Mouse (Mus musculus) midbrain, embryonic 14.5 days (tissue): ENCODE results near the gene Art5. TPM values are rescaled to one million over a fixed set of nuclear protein-coding genes. Genes with fewer than 3 reads are reported as not detected.

Experiments
- ATAC-seq: fragments of 200-750 bp; cut with Nextera tagmentation; 2 replicates; pipeline ENCODE4 v1.8.0; 2017; ENCODE audit warnings: moderate number of reproducible peaks, moderate library complexity; ENCODE audit not compliant: low FRiP score, low TSS enrichment
- DNase-seq: peaks from one replicate; pipeline ENCODE4 v3.0.0-alpha.2; 2015
- H3K27ac ChIP-seq: fragments of 300-500 bp; sonication (generic); replicated peaks from 2 replicates; pipeline ENCODE4 v1.5.1; 2014; ENCODE audit warnings: mild to moderate bottlenecking, low read depth, low read length, moderate library complexity
- H3K27me3 ChIP-seq: fragments of 300-500 bp; sonication (generic); 2 replicates; pipeline ENCODE4 v1.6.1; 2014; ENCODE audit warnings: low read length, control low read depth, mixed read lengths; ENCODE audit not compliant: control insufficient read depth, insufficient read depth
- H3K36me3 ChIP-seq: fragments of 300-500 bp; sonication (generic); 2 replicates; pipeline ENCODE4 v1.6.1; 2014; ENCODE audit warnings: low read length, control low read depth; ENCODE audit not compliant: control insufficient read depth, insufficient read depth
- H3K4me1 ChIP-seq: fragments of 300-500 bp; sonication (generic); 2 replicates; pipeline ENCODE4 v1.6.1; 2014; ENCODE audit warnings: mild to moderate bottlenecking, antibody characterized with exemption, low read length, control low read depth; ENCODE audit not compliant: control insufficient read depth, insufficient read depth
- H3K4me2 ChIP-seq: fragments of 300-500 bp; sonication (generic); 2 replicates; pipeline ENCODE4 v1.6.1; 2014; ENCODE audit warnings: mild to moderate bottlenecking, low read length, moderate library complexity
- H3K4me3 ChIP-seq: fragments of 300-500 bp; sonication (generic); replicated peaks from 2 replicates; pipeline ENCODE4 v1.5.1; 2014; ENCODE audit warnings: low read depth, low read length
- H3K9ac ChIP-seq: fragments of 300-500 bp; sonication (generic); replicated peaks from 2 replicates; pipeline ENCODE4 v1.6.1; 2014; ENCODE audit warnings: mild to moderate bottlenecking, low read length, moderate library complexity
- H3K9me3 ChIP-seq: fragments of 300-500 bp; sonication (generic); 2 replicates; pipeline ENCODE4 v1.6.1; 2016; ENCODE audit warnings: low read length, control low read depth, mixed read lengths; ENCODE audit not compliant: control insufficient read depth
- WGBS: fragments of 180-500 bp; shearing (Covaris S2); extraction: QIAGEN DNeasy Blood & Tissue Kit; methylation state at CpG from one replicate; pipeline ENCODE4 v1.1.7; 2014; 5-methylcytosine and 5-hydroxymethylcytosine counted together
- polyA plus RNA-seq: library from polyadenylated mRNA; unstranded; fragments of >200 nt; fragmentation: Nextera tagmentation; extraction: Ambion mirVana; gene quantifications from 2 replicates; pipeline ENCODE4 v1.2.1, GENCODE M21; 2014

Gene Art5
- polyA plus RNA-seq, 1 experiment from 2014 or later, result 0.24 TPM

- H3K36me3 ChIP-seq, result no peaks in the 10 kb centered on the region
- peak; percentile 72 for ATAC-seq
Measured at GRCm38 (mm10) chr7:102099760-102100661, 9.3 kb downstream of the Art5 start.

GRCm38 (mm10) chr7:102087336-102087735 lies 22.0 kb downstream of the Art5 start:
- Histone ChIP-seq H3K9me3 (no peaks in the 10 kb centered on the region), H3K36me3 (peaks cover 32% of the 10 kb centered on the region), H3K27me3 (no peaks in the 10 kb centered on the region), H3K4me2 (no peak overlapping the region), H3K9ac (no peak overlapping the region), H3K27ac (no peak overlapping the region), H3K4me3 (no peak overlapping the region), H3K4me1 (no peaks in the 10 kb centered on the region)
- no peak for DNase-seq
- WGBS, result 93% methylated on average over 4 of the region's 4 CpGs
- ATAC-seq, result no peak

More at GRCm38 (mm10) chr7:102099760-102100661, 9.3 kb downstream of the Art5 start:
- peak; percentile 55 for DNase-seq
- Histone ChIP-seq H3K27ac (no peak overlapping the region), H3K9me3 (no peaks in the 10 kb centered on the region), H3K4me2 (peak overlapping the region; percentile 46), H3K27me3 (no peaks in the 10 kb centered on the region), H3K9ac (no peak overlapping the region), H3K4me3 (0 out of 2 replicates have a peak overlapping the region, but pooled peaks have one; percentile 8), H3K4me1 (peaks cover 9% of the 10 kb centered on the region)
- WGBS, result 5% methylated on average over 30 of the region's 30 CpGs

DNA sequence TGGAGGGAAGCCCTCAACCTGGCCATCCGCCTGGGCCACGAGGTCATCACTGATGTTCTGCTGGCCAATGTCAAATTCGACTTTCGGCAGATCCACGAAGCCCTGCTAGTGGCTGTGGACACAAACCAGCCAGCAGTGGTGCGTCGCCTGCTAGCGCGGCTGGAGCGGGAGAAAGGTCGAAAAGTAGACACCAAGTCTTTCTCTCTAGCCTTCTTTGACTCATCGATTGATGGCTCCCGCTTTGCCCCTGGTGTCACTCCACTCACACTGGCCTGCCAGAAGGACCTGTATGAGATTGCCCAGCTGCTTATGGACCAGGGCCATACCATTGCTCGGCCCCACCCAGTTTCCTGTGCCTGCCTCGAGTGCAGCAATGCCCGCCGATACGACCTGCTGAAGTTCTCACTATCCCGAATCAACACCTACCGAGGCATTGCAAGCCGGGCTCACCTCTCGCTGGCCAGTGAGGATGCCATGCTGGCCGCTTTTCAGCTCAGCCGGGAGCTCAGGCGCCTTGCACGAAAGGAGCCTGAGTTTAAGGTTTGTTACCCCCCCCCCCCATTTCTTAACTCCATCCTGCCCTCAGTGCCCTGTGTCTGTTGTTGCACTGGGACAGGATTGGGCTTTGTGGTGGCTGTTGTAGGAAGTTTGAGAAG lies 25.1 kb downstream of the Art5 start:
- 95% methylated on average over 26 of the region's 26 CpGs for WGBS
- H3K4me1 ChIP-seq, result no peaks in the 10 kb centered on the region
- H3K9me3 ChIP-seq, result no peaks in the 10 kb centered on the region
- H3K4me3 ChIP-seq, result no peak overlapping the region
- DNase-seq, result no peak
- no peak for ATAC-seq
- no peak overlapping the region for H3K4me2 ChIP-seq
- no peak overlapping the region for H3K9ac ChIP-seq
- no peak overlapping the region for H3K27ac ChIP-seq
- H3K36me3 ChIP-seq, result peaks cover 60% of the 10 kb centered on the region
- no peaks in the 10 kb centered on the region for H3K27me3 ChIP-seq

DNA sequence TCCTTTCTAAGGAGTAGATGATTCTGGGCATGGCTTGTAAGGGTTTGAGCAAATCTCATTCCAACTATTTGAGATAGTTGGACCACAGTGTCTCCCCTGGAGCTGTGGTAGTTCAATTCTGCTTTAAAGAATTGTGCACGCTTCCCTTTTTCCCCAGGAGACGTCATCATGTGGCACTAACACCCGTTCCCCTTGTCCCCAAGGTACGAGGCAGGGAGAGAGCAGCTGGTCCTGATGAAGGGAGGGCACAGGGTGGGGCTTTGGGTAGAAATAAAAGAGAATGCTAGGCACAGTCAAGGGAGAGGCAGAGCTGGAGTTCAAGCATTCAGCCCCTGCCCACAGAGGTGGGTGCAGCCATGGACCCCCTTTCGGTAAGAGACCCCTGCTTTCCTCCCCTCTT lies 26.5 kb downstream of the Art5 start, which contains the start of gene Trpc2:
Trpc2 (plus strand) TSS at position 301 of the 400 bp plus-strand sequence.
- H3K9me3 ChIP-seq, result no peaks in the 10 kb centered on the region
- no peaks in the 10 kb centered on the region for H3K4me1 ChIP-seq
- 83% methylated on average over 5 of the region's 5 CpGs for WGBS
- H3K4me2 ChIP-seq, result no peak within 1 kb of the TSS
- no peak within 1 kb of the TSS for H3K27ac ChIP-seq
- H3K27me3 ChIP-seq, result no peaks in the 10 kb centered on the region
- H3K9ac ChIP-seq, result no peak within 1 kb of the TSS
- DNase-seq (no peak), ATAC-seq (no peak)
- peaks cover 64% of the 10 kb centered on the region for H3K36me3 ChIP-seq
- H3K4me3 ChIP-seq, result no peak within 1 kb of the TSS

DNA sequence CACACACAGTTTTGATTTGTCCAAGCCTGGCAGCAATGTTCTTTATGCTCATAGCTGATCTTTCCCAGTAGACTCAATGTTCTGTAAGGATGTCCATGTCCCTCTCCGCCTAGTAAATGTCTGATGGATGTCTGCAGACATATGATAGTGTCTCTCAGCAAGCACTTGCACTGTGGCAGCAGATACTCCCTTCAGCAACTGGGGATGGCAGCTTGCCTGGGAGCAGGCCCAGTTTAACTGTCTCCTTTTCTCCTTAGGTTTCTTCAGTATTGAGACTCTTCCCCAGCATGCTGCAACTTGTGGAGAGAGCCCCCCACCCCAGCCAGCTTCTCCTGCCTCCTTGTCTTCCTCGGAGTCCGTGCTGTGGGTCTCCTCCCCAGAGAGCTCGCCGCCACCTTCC lies 27.5 kb downstream of the Art5 start:
- peaks cover 71% of the 10 kb centered on the region for H3K36me3 ChIP-seq
- no peaks in the 10 kb centered on the region for H3K4me1 ChIP-seq
- H3K27ac ChIP-seq, result no peak overlapping the region
- no peak overlapping the region for H3K9ac ChIP-seq
- no peak overlapping the region for H3K4me2 ChIP-seq
- DNase-seq (no peak), ATAC-seq (no peak)
- H3K27me3 ChIP-seq, result no peaks in the 10 kb centered on the region
- H3K4me3 ChIP-seq, result no peak overlapping the region
- no peaks in the 10 kb centered on the region for H3K9me3 ChIP-seq
- WGBS, result 96% methylated on average over 5 of the region's 5 CpGs

- Histone ChIP-seq H3K4me3 (no peak overlapping the region), H3K27me3 (no peaks in the 10 kb centered on the region), H3K4me1 (no peaks in the 10 kb centered on the region), H3K36me3 (peaks cover 75% of the 10 kb centered on the region), H3K27ac (no peak overlapping the region), H3K4me2 (no peak overlapping the region), H3K9me3 (no peaks in the 10 kb centered on the region), H3K9ac (no peak overlapping the region)
- ATAC-seq, result no peak
- 93% methylated on average over 8 of the region's 8 CpGs for WGBS
- no peak for DNase-seq
Measured at GRCm38 (mm10) chr7:102080311-102080710, 29.0 kb downstream of the Art5 start.

DNA sequence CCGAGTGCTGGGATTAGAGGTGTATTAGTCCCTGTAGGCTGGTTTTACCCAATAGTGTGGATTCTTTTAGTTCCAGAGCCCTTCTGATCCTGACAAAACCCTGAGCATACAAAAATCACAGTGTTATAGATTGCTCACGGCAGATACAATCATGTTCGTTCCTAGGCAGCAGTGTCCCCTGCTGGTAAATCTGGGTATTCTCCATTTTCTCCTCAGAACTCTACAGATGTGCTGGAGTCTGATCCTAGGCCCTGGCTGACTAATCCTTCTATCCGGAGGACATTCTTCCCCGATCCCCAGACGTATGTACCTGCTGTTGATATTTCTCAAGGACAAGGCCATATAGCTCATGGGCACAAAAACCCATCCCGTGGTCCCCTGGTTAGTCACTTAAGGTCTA lies 30.8 kb downstream of the Art5 start:
- H3K4me2 ChIP-seq, result no peak overlapping the region
- ATAC-seq, result no peak
- no peak overlapping the region for H3K9ac ChIP-seq
- H3K4me1 ChIP-seq, result no peaks in the 10 kb centered on the region
- no peak overlapping the region for H3K27ac ChIP-seq
- 78% methylated on average over 7 of the region's 7 CpGs for WGBS
- DNase-seq, result peak; percentile 61
- H3K36me3 ChIP-seq, result peaks cover 75% of the 10 kb centered on the region
- no peak overlapping the region for H3K4me3 ChIP-seq
- no peaks in the 10 kb centered on the region for H3K9me3 ChIP-seq
- H3K27me3 ChIP-seq, result no peaks in the 10 kb centered on the region

GRCm38 (mm10) chr7:102076714-102077296 lies 32.5 kb downstream of the Art5 start:
- ATAC-seq (no peak), DNase-seq (peak; percentile 46)
- no peak overlapping the region for H3K27ac ChIP-seq
- no peaks in the 10 kb centered on the region for H3K4me1 ChIP-seq
- H3K9ac ChIP-seq, result no peak overlapping the region
- no peaks in the 10 kb centered on the region for H3K27me3 ChIP-seq
- WGBS, result 84% methylated on average over 7 of the region's 7 CpGs
- no peak overlapping the region for H3K4me2 ChIP-seq
- H3K36me3 ChIP-seq, result peaks cover 74% of the 10 kb centered on the region
- H3K9me3 ChIP-seq, result no peaks in the 10 kb centered on the region
- no peak overlapping the region for H3K4me3 ChIP-seq
